Mouse (Mus musculus) erythroblast, embryonic 14.5 days (primary cell): ENCODE results near the gene Ddx50. TPM values are rescaled to one million over a fixed set of nuclear protein-coding genes. Genes with fewer than 3 reads are reported as not detected.

ENCODE experiments used
- H3K27me3 ChIP-seq: 2 replicates; pipeline ENCODE4 v1.6.1; 2012; ENCODE audit warnings: inconsistent platforms; ENCODE audit not compliant: control insufficient read depth
- H3K36me3 ChIP-seq: 2 replicates; pipeline ENCODE4 v1.6.1; 2012; ENCODE audit warnings: mild to moderate bottlenecking, inconsistent platforms; ENCODE audit not compliant: control insufficient read depth
- H3K4me1 ChIP-seq: 2 replicates; pipeline ENCODE4 v1.6.1; 2012; ENCODE audit warnings: inconsistent platforms; ENCODE audit not compliant: control insufficient read depth
- H3K4me3 ChIP-seq: replicated peaks from 2 replicates; pipeline ENCODE3; 2012; ENCODE audit warnings: moderate library complexity, mild to moderate bottlenecking, inconsistent platforms
- H3K9me3 ChIP-seq: 2 replicates; pipeline ENCODE4 v1.6.1; 2012; ENCODE audit warnings: low read length, inconsistent platforms, mixed read lengths; ENCODE audit not compliant: control insufficient read depth
- GATA1 ChIP-seq: IDR thresholded peaks from 2 replicates; pipeline ENCODE4 v1.6.1; 2012; ENCODE audit warnings: low read length, inconsistent platforms, mixed read lengths
- TAL1 ChIP-seq: IDR thresholded peaks from 3 replicates; pipeline ENCODE4 v1.6.1; 2012; ENCODE audit warnings: low read length, inconsistent platforms, mixed read lengths
- polyA plus RNA-seq: library from polyadenylated mRNA; stranded (reverse); fragments of >175 nt; gene quantifications from 2 replicates; pipeline ENCODE4 v1.2.3, GENCODE M21; 2012

Gene Ddx50
- polyA plus RNA-seq, 1 experiment: 5.6 TPM

DNA sequence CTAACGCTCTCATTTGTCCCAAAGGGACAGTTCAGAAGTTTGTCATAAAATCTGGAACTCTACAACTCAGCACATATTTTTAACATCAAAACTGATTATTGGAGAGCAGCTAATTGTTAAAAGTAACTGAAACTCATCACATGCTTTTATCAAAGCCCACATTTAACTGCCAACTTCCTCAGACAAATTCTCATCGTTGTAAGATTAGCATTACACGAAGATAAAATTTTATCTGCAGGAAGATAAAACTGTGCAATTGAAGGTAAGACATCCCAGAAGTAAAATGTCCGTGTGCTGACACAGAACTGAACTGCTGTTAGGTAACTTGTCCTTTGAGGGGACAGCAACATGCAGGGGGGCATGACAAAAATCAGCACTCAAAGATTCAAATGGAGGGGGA lies 82.2 kb downstream of the Ddx50 start:
- Histone ChIP-seq H3K4me1 (peaks cover 3% of the 10 kb centered on the region; the same call in 1 of the 2 replicates), H3K36me3 (peaks cover 79% of the 10 kb centered on the region), H3K9me3 (no peaks in the 10 kb centered on the region), H3K27me3 (no peaks in the 10 kb centered on the region), H3K4me3 (no peak overlapping the region)
- TF ChIP-seq GATA1: no peak
- no peak for TF ChIP-seq TAL1

Other genes with a start within 250 kb of the Ddx50 start
- 0.01 TPM in 2 replicates for gene Hkdc1, start 228.7 kb downstream of the Ddx50 start, polyA plus RNA-seq
- gene 4930507D05Rik, start 201.7 kb downstream of the Ddx50 start, polyA plus RNA-seq: not detected in 2 replicates
- 1.4 and 2.5 TPM in 2 replicates for gene Supv3l1, start 201.5 kb downstream of the Ddx50 start, polyA plus RNA-seq
- 1.4 and 1.5 TPM in 2 replicates for gene Vps26a, start 164.4 kb downstream of the Ddx50 start, polyA plus RNA-seq
- gene Srgn, start 123.8 kb downstream of the Ddx50 start, polyA plus RNA-seq: 0.97 and 2.5 TPM in 2 replicates
- 1.2 and 1.3 TPM in 2 replicates for gene Kif1bp, start 72.8 kb downstream of the Ddx50 start, polyA plus RNA-seq
- 2.1 and 3.2 TPM in 2 replicates for gene Ddx21, start 48.9 kb downstream of the Ddx50 start, polyA plus RNA-seq
- gene Stox1, start 74.9 kb upstream of the Ddx50 start, polyA plus RNA-seq: not detected in 2 replicates
- 0.51 and 0.70 TPM in 2 replicates for gene Ccar1, start 141.1 kb upstream of the Ddx50 start, polyA plus RNA-seq